Mouse (Mus musculus) adrenal gland, adult 2 months (tissue): Measurements from ENCODE around the gene Mapk13. TPM values are rescaled to one million over a fixed set of nuclear protein-coding genes. Genes with fewer than 3 reads are reported as not detected.

Experiments used
- DNase-seq: peaks from one replicate; pipeline ENCODE4 v3.0.0; 2021
- polyA plus RNA-seq: library from polyadenylated mRNA; depleted of rRNA; stranded (reverse); fragments of >200 nt; gene quantifications from 2 replicates; pipeline ENCODE4 v1.2.3, GENCODE M21; 2012
- total RNA-seq, 2 experiments: library from RNA; stranded (reverse); gene quantifications; 2 replicates each; pipeline ENCODE4 v1.2.3; 2021

Mapk13 gene
- total and polyA plus RNA-seq, 3 experiments = 97.4 to 350 (median 279) TPM

GRCm38 (mm10) chr17:28775161-28775560 is 6.1 kb downstream of the Mapk13 start:
- no peak for DNase-seq

GRCm38 (mm10) chr17:28776817-28777216 is 7.7 kb downstream of the Mapk13 start:
- DNase-seq = no peak

GRCm38 (mm10) chr17:28777231-28778005 is 8.3 kb downstream of the Mapk13 start:
- peak; percentile 74 for DNase-seq

DNA sequence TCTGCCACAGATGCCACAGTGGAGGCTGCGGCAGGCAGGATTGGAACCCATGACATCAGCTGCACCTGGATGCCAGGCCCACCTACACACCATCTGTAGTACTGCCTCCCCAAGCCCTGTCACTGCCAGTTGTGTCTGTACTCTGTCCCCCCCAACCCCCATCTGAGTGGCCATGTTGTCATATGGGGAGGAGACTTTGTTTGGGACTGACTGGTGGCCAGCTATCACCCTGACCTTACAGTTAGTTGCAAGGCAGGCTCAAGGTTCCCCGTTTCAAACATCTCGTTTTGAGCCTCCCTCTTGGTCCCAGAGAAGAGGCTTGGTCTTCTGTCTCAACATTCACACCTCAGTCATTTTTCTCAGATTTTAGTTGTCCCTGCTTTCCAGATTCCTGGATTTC is 10.6 kb downstream of the Mapk13 start:
- DNase-seq = peak; percentile 66

GRCm38 (mm10) chr17:28780836-28781235 is 11.7 kb downstream of the Mapk13 start:
- peak; percentile 92 for DNase-seq

DNA sequence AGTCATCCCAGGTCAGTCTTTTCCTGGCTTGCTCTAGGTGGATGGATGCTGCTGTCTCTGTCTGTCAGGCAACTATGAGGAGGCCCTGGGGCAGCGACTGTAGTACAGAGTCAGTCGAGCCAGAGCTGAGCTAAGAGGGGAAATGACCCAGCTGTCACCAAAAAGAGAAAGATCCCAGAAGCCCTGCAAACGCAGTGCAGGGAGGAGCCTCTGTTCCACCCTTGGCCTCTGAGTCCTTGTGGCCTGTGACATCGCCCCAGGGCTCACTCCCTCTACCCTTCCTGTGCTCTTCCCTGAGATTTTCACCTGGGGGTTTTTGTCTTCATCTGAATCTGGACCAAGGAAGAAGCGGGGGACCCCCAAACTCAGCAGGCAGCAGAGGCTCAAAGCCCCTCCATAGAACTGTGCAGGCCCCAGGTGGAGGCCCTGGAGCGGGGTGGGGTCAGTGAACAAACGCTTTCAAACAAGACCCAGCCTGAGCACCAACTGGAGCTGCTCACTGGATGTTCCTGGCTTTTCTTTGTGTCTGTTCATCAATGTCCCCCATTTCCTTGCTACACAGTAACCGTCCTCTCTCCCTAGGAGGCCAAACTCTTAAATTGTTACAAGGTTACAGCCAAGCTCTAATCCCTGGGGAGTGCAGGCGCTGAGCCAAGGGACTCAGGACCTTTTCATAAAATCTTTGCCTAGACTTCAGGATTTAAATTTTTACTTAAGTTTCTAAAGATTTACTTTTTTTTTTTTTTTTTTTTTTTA is 12.4 kb downstream of the Mapk13 start:
- DNase-seq = peak; percentile 67

GRCm38 (mm10) chr17:28785036-28785435 is 15.9 kb downstream of the Mapk13 start:
- DNase-seq = no peak

DNA sequence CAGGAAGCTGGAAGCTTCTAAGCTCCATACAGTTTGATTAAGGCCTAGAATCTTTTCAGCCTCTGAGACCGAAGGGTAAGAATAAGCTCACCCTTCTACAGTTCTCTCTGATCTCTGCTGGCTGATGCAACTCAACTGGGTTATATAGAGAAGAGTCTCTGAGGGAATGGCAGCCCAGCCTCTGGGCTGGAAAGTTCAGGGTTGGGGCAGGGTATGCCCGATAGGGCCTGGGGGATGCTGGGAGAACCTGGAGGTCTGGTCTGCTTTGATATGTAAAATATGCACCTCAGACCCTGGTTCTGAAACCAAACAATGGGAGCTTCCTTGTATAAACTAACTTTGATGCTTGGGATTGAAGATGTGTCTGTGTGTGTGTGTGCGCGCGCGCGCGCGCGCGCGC is 18.4 kb downstream of the Mapk13 start:
- DNase-seq = no peak

- DNase-seq = no peak
These were observed 27.9 kb downstream of the Mapk13 start for GRCm38 (mm10) chr17:28797031-28797430.

DNA sequence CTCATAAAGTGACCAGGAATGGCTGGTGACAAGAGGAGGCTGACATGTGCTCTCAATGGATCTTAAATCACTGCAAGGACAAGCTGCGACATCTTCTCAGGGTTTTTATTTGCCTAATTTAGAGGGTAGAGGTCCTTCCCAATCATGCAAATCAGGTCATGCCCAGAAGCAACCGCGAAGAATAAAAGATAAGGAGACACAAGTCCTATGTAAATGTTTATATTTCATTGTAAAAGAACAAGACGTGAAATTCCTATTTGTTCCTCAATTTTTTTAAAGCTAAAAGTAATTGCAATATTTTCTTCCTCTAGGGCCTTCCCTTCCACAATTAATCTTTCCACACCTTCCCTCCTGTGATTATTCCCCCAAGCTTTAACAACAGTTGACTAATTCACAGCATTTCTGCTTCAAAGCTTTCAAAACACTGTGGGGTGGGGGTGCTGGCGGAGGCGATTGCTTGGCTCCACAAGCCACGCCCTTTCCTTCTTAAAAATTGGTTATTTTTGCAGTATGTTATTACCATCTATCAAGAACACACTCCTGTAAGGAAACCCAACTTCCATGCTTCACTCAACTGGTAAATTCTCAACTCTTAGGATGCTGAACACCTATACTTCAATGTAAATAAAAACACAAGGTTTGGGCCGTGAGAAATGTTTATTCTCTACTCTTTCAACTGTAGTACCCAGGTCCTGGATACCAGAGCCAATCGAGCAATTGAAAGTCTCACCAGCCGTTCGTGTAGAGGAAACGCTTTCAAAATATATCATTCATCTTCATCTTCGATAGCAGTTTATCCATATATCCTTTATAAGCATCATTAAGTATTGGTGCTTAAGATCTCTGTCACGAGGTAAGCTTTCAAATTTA is 30.4 kb downstream of the Mapk13 start:
- DNase-seq = peak; percentile 45

DNA sequence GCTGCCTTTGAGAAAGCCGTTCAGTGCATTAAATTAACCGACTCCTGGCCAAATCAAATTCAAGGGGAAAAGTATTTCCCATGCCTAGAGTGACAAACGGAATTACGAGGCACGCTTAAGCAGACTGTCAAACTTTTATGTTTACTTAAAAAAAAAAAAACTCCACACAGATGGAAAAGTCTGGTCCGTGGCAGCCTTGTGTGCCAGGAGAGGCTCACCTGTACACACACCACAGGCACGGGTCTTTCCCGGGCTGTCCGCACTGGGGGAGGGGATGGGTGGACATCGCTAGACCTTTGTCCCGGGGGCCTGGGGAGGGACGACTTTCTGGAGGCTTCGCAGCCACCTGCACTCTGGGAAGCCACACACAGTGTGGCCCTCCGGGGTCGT is 31.2 kb downstream of the Mapk13 start:
- no peak for DNase-seq

DNA sequence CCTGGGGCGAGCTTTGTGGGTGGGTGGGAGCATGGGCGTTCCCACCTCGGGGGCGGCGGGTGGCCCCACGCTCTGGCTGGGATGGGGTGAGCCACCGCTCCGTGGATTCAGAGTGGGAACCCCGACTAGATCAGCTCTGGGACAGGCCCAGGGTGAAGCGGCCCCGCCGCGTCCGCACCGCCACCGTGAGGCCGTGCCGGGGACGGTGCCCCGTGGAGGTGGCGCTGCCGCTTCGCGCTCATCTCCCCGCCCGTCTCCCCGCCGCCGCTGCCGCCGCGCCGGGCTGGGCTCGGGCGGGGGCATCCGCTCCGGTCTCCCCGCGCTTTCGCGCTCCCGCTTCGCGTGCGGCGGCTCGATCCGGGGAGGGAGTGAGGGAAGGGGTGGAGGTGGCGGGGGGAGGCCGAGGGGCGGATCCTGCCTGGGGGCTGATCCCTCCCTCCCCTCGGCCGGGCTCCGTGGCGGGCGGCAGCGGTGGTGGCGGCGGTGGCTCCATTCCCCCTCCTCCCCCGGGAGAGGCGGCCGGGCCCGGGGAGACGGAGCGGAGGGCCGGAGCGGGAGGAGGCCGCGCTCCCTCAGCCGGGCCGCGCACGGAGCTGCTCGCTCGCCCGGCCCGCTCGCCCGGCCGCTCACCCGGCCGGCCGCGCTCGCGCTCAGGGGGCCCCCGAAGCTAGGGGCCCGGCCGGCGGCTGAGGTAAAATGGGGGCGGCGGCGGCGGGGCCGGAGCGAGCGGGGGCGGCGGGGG is 31.7 kb downstream of the Mapk13 start, which contains the start of gene Brpf3:
Brpf3 (plus strand) TSS at position 420 of the 742 bp plus-strand sequence.
- peak; percentile 94 for DNase-seq

GRCm38 (mm10) chr17:28801474-28802005 is 32.4 kb downstream of the Mapk13 start:
- peak; percentile 100 for DNase-seq

GRCm38 (mm10) chr17:28802006-28802481 is 32.9 kb downstream of the Mapk13 start:
- no peak for DNase-seq

- DNase-seq = no peak
These were observed 34.2 kb downstream of the Mapk13 start for GRCm38 (mm10) chr17:28803316-28803715.

DNA sequence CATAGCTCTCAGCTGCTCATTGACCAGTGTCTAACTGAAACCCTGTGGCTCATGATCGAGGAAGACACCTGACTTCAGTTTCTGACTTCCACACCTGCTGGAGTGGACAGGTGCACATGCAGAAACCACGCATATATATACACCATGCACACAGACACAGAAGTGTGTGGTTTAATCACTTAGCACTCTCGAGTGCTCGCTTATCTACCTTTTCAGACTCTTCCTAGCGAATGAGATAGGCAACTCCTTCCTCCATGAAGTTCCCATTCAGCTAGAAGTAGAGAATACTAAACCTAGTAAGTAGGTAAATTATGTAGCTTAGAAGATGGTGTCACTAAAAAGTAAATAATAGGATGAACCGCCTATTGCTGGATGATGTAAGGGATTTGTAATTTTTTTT is 35.9 kb downstream of the Mapk13 start:
- no peak for DNase-seq

DNA sequence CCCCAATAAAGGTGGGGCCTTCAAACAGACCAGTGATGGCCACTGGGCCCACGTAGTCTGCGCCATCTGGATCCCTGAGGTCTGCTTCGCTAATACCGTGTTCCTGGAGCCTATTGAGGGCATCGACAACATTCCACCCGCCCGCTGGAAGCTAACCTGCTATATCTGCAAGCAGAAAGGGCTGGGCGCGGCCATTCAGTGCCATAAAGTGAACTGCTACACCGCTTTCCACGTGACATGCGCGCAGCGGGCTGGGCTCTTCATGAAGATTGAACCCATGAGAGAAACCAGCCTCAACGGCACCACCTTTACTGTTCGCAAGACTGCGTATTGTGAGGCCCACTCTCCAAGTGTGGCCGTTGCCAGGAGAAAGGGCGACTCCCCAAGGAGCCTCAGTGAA is 37.7 kb downstream of the Mapk13 start:
- DNase-seq = no peak

DNA sequence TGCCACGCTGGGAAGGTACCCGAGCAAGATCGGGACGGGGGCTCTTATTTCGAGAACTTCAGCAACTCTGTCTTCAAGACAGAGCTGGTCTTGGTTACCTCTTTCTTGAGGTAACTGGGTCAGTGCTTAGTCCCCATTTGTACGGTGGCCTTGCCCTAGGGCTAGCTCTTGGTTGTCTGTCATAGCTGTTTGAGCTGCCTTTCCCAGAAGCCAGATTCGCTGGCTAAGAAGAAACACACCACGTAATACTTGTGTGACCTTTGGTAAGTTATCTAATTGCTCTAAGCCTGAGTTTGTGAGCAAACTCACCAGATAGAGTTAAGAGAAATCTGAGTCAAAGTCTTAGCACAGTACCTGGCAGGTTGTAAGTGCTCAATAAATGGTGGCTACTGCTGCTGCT is 39.6 kb downstream of the Mapk13 start:
- DNase-seq = peak; percentile 39

- no peak for DNase-seq
These were observed 40.2 kb downstream of the Mapk13 start for GRCm38 (mm10) chr17:28809175-28809831.

- DNase-seq = no peak
These were observed 43.2 kb downstream of the Mapk13 start for GRCm38 (mm10) chr17:28812345-28812744.
